Mouse (Mus musculus) hindbrain, postnatal 0 days (tissue): Measurements from ENCODE around the gene Padi1. TPM values are rescaled to one million over a fixed set of nuclear protein-coding genes. Genes with fewer than 3 reads are reported as not detected.

Source experiments
- ATAC-seq: fragments of 200-750 bp; cut with Nextera tagmentation; 2 replicates; pipeline ENCODE4 v1.8.0; 2017; ENCODE audit warnings: mild to moderate bottlenecking, moderate TSS enrichment, moderate library complexity
- DNase-seq: peaks from one replicate; pipeline ENCODE4 v3.0.0-alpha.2; 2015; ENCODE audit warnings: low spot score
- H3K27ac ChIP-seq: fragments of 300-500 bp; sonication (generic); 2 replicates; pipeline ENCODE4 v1.5.1; 2014; ENCODE audit warnings: mild to moderate bottlenecking
- H3K27me3 ChIP-seq: fragments of 300-500 bp; sonication (generic); 2 replicates; pipeline ENCODE4 v1.6.1; 2014; ENCODE audit warnings: low read length, mixed read lengths; ENCODE audit not compliant: insufficient read depth
- H3K36me3 ChIP-seq: fragments of 300-500 bp; sonication (generic); 2 replicates; pipeline ENCODE4 v1.6.1; 2014; ENCODE audit warnings: low read length, mixed read lengths; ENCODE audit not compliant: insufficient read depth
- H3K4me1 ChIP-seq: fragments of 300-500 bp; sonication (generic); 2 replicates; pipeline ENCODE4 v1.6.1; 2014; ENCODE audit warnings: antibody characterized with exemption, low read length, mixed read lengths; ENCODE audit not compliant: insufficient read depth
- H3K4me2 ChIP-seq: fragments of 300-500 bp; sonication (generic); 2 replicates; pipeline ENCODE4 v1.6.1; 2014; ENCODE audit warnings: low read depth, mild to moderate bottlenecking, low read length, moderate library complexity, mixed read lengths
- H3K4me3 ChIP-seq: fragments of 300-500 bp; sonication (generic); 2 replicates; pipeline ENCODE4 v1.5.1; 2014; ENCODE audit warnings: low read length
- H3K9ac ChIP-seq: fragments of 300-500 bp; sonication (generic); replicated peaks from 2 replicates; pipeline ENCODE4 v1.6.1; 2014; ENCODE audit warnings: mild to moderate bottlenecking, low read length, moderate library complexity, mixed read lengths
- H3K9me3 ChIP-seq: fragments of 300-500 bp; sonication (generic); 2 replicates; pipeline ENCODE4 v1.6.1; 2016; ENCODE audit warnings: low read length, mixed read lengths
- CTCF ChIP-seq: IDR thresholded peaks from 2 replicates; pipeline ENCODE4 v1.5.1; 2016; ENCODE audit warnings: antibody characterized with exemption, control low read depth, low read depth
- WGBS: fragments of 180-500 bp; shearing (Covaris S2); extraction: QIAGEN DNeasy Blood & Tissue Kit; methylation state at CpG from one replicate; pipeline ENCODE4 v1.1.7; 2014; 5-methylcytosine and 5-hydroxymethylcytosine counted together
- polyA plus RNA-seq: library from polyadenylated mRNA; unstranded; fragments of >200 nt; fragmentation: Nextera tagmentation; extraction: Ambion mirVana; gene quantifications from 2 replicates; pipeline ENCODE4 v1.2.1, GENCODE M21; 2015
- total RNA-seq: library from RNA; depleted of rRNA; stranded (reverse); fragments of >200 nt; gene quantifications from 2 replicates; pipeline ENCODE4 v1.2.3, GENCODE M21; 2014

Gene Padi1
- total and polyA plus RNA-seq, 2 experiments from 2014 or later: not detected

DNA sequence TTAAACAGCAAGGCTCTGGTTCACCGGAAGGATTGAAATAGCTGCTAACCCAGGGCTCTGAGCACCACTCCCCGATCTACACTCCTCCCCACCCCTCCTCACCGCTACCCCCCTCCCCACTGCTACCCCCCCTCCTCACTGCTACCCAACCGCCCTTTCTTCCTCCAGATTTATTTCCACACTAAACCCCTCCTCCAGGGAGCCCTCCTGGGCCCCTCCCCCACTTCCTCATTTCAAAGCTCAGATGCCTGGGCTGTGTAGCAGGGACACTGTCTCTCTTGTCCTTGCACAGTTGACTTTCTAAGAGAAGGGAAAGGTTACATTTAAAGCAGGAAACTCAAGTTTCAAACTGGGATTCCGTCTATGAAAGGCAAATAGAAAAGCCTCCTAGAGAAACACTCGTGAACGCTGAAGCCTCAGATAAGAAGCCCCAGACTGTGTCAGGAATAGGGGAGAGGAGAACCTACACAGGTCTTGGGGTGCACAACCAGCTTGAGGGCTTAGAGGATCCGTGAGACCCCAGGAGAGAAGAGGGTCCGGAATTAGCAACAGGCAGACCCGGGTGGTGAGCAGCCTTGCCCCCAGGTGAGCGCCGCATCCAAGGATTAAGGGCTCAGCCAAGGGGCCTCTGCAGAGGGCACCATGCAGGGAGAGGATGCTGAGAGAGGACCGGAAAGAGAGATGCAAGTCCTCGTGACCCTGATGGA lies 23.1 kb upstream of the Padi1 start:
- no peak overlapping the region for H3K4me3 ChIP-seq
- no peaks in the 10 kb centered on the region for H3K4me1 ChIP-seq
- H3K9me3 ChIP-seq: no peaks in the 10 kb centered on the region
- no peaks in the 10 kb centered on the region for H3K27me3 ChIP-seq
- 7% methylated on average over 14 of the region's 14 CpGs for WGBS
- no peak overlapping the region for H3K9ac ChIP-seq
- no peaks in the 10 kb centered on the region for H3K36me3 ChIP-seq
- DNase-seq (no peak), ATAC-seq (no peak)
- no peak for TF ChIP-seq CTCF
- no peak overlapping the region for H3K27ac ChIP-seq
- H3K4me2 ChIP-seq: no peak overlapping the region

DNA sequence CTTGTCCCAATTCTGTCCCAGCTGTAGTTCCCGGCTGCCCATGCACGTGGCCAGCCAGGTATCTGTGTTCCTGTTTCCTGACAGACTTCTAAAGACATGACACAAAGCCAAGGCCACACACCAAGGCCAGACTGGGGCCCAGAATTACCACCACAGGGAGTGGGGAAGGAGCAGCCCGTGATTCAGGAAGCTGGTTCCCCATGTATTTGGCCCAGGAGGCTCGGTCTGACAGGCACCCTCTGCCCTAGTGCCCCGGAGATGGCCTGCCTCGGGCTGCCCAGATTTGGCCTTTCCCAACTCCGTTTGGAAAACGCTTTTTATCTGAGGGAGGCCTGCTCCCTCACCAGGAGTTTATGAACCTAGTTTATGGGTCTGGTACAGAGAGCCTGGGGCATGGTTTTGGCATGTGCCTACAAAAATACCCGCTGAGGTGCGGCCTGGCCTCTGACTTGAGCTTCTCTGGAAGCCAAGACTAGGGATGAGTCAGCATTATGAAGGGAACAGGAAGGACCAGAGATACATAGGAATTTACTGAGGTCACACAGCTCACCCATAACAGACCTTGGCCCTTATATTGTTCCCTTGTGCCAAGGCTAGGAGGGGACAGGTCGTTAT lies 16.6 kb upstream of the Padi1 start:
- Histone ChIP-seq H3K4me1 (no peaks in the 10 kb centered on the region), H3K36me3 (no peaks in the 10 kb centered on the region), H3K27me3 (no peaks in the 10 kb centered on the region), H3K27ac (no peak overlapping the region), H3K9ac (no peak overlapping the region), H3K9me3 (no peaks in the 10 kb centered on the region), H3K4me3 (no peak overlapping the region), H3K4me2 (no peak overlapping the region)
- WGBS: 77% methylated on average over 11 of the region's 11 CpGs
- no peak for DNase-seq
- TF ChIP-seq CTCF: no peak
- ATAC-seq: no peak

DNA sequence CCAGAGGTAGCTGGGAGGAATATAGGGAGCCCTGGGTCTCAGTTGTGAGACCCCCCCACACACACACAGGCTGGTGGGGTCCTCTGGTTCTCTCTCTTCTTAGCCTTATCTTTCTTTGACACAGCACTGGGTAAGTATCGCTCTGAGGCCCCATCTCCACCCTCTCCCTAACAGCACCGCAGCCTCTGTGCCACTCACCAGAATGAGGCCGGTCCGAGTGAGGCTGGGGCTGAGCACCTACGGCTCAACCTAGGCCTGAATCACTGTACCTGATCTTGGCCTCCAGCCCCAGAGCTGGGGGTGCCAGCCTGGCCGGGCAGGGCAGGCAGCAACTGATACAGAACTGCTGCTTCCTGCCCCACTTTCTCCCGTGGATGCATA lies 15.2 kb upstream of the Padi1 start:
- 86% methylated on average over 7 of the region's 7 CpGs for WGBS
- Histone ChIP-seq H3K4me2 (no peak overlapping the region), H3K9ac (no peak overlapping the region), H3K27ac (no peak overlapping the region), H3K4me1 (no peaks in the 10 kb centered on the region), H3K36me3 (no peaks in the 10 kb centered on the region), H3K4me3 (no peak overlapping the region), H3K27me3 (no peaks in the 10 kb centered on the region), H3K9me3 (no peaks in the 10 kb centered on the region)
- ATAC-seq (no peak), DNase-seq (no peak)
- no peak for TF ChIP-seq CTCF

DNA sequence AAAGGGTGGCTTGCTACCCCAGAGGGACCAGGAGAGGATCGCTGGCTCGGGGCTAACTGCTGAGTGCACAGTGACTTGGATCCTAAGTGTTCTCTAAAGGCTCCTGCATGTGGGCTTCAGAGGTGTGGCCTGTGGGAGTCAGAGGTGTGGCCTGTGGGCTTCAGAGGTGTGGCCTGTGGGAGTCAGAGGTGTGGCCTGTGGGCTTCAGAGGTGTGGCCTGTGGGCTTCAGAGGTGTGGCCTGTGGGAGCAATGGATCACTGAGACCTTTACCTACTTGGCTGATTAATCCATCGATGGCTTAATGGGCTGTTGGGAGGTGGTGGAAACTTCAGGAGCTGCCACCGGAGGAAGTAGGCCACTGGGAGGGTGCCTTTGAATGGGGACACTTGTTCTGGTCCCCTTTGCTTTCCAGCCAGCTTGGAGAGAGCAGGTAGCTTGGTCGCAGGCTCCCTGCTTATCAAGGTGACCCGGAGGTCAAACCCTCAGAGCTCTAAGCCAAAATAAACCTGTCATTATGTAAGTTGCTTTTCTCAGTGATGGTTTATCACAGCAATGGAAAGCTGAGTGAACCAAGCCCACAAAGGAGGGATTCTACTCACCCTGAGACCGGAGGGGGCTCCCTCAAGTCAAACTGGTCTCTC lies 14.7 kb upstream of the Padi1 start:
- Histone ChIP-seq H3K36me3 (no peaks in the 10 kb centered on the region), H3K4me3 (no peak overlapping the region), H3K27me3 (no peaks in the 10 kb centered on the region), H3K4me1 (no peaks in the 10 kb centered on the region), H3K27ac (no peak overlapping the region), H3K4me2 (no peak overlapping the region), H3K9me3 (no peaks in the 10 kb centered on the region), H3K9ac (no peak overlapping the region)
- WGBS: 58% methylated on average over 7 of the region's 7 CpGs
- no peak for TF ChIP-seq CTCF
- DNase-seq: no peak
- ATAC-seq: 0 out of 2 replicates have a peak, but pooled peaks have one; percentile 27

DNA sequence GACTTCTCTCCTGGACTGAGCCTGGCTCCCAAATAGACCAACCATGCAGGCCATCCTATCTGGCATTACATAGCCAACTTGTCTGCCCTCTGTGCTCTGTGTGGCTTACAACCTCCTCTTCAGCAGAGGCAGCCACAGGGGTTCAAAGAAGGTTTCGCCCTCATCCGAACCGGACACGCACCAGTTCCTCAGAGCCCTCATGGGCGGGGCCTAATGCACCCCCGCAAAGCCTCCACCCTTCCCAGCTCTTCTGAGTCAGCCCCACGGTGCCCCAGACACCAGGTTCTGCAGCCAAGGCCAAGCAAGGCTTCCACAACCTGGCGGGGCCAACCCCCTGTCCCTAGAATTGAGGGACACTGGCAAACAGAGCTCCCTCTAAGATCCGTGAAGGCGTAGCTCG lies 13.7 kb upstream of the Padi1 start:
- Histone ChIP-seq H3K27me3 (no peaks in the 10 kb centered on the region), H3K36me3 (no peaks in the 10 kb centered on the region), H3K4me1 (no peaks in the 10 kb centered on the region), H3K9me3 (no peaks in the 10 kb centered on the region), H3K27ac (no peak overlapping the region), H3K9ac (no peak overlapping the region), H3K4me2 (no peak overlapping the region), H3K4me3 (no peak overlapping the region)
- DNase-seq (no peak), ATAC-seq (no peak)
- TF ChIP-seq CTCF: no peak
- WGBS: 83% methylated on average over 11 of the region's 11 CpGs

DNA sequence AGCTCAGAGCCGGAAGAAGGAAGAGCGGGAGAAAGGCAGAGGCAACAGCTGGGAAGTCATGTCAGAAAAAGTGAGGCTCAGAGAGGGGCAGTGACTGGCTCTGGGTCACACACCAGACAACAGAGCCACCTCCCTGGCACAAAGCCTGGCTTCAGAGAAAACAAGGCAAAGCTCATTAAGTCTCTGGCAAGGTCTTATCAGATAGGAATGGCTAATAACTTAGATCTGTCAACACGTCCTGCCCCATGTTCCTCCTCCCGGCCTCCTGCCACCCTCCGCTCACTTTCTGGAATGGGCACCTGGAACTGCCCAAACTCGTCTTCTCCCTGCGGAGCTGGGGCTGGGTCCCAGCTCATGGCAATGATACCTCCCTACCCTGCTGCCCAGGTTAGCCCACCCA lies 12.2 kb upstream of the Padi1 start:
- Histone ChIP-seq H3K4me2 (no peak overlapping the region), H3K4me1 (no peaks in the 10 kb centered on the region), H3K36me3 (no peaks in the 10 kb centered on the region), H3K4me3 (no peak overlapping the region), H3K27ac (no peak overlapping the region), H3K9ac (no peak overlapping the region), H3K27me3 (no peaks in the 10 kb centered on the region), H3K9me3 (no peaks in the 10 kb centered on the region)
- WGBS: 71% methylated on average over 7 of the region's 7 CpGs
- TF ChIP-seq CTCF: no peak
- DNase-seq: no peak
- no peak for ATAC-seq

DNA sequence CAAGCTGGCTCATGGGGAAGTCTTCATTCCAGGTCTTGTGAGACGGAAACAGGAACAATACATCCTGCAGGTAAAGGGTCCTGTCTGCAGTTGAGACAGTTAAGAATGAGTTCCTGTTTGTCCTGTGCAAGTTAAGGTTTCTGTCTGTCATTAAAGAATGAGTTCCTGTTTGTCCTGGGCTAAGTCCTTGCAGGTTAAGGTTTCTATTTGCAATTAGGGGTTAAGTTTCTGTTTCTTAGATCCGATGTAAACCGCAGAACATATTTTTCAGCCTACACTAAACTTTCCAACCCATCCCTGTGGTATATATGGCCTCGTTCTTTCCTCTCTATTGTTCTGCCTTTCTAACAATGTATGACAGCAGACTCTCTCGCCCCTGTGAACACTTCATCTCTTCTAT lies 11.5 kb upstream of the Padi1 start:
- Histone ChIP-seq H3K9ac (no peak overlapping the region), H3K36me3 (no peaks in the 10 kb centered on the region), H3K27me3 (no peaks in the 10 kb centered on the region), H3K4me2 (no peak overlapping the region), H3K4me3 (no peak overlapping the region), H3K9me3 (no peaks in the 10 kb centered on the region), H3K27ac (no peak overlapping the region), H3K4me1 (no peaks in the 10 kb centered on the region)
- no peak for TF ChIP-seq CTCF
- ATAC-seq (no peak), DNase-seq (no peak)
- 79% methylated on average over 5 of the region's 5 CpGs for WGBS
